Mouse (Mus musculus): ENCODE measurements around the gene Plin3. TPM values are rescaled to one million over a fixed set of nuclear protein-coding genes. Genes with fewer than 3 reads are reported as not detected.
A peak's percentile ranks its signal among the peaks of the same experiment; 100 is the strongest.

Gene Plin3
- polyA plus RNA-seq, 1 experiment from 2014 or later = 70.9 TPM

DNA sequence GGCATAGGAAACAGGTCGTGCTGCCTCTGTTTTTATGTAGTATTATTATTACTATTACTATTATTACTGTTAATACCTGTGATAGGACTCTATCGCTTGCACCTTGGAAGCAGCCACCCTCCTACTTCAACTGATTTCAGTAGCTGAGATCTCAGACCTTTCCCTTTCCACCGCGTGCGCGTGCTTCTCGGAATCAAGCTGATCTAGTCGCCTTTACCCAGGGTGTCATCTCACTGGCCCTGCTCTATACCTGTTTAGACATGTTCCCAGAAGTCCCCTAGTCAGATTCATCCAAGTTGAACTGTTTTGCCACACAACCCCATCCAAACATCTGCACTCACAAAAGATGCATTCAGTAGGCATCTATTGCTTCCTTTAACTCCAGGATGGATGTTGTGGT is 59.3 kb downstream of the Plin3 start:
- H3K27ac ChIP-seq (replicated peaks in 1 of 2; ENCODE audit: control insufficient read depth in 1 of 2, insufficient read depth in 1 of 2, low read depth in 2 of 2, low read length in 2 of 2) = no peak overlapping the region
- no peak overlapping the region for H3K4me3 ChIP-seq (ENCODE audit: control insufficient read depth in 1 of 2, insufficient read depth in 1 of 2, low read depth in 1 of 2, low read length in 2 of 2)
- no peaks in the 10 kb centered on the region for H3K9me3 ChIP-seq (ENCODE audit: control insufficient read depth, low read length)
- no peak for ATAC-seq (ENCODE audit: insufficient number of reproducible peaks, insufficient read depth, low FRiP score, low read depth)
- H3K27me3 ChIP-seq (ENCODE audit: control insufficient read depth, insufficient read depth, low read length) = no peaks in the 10 kb centered on the region
- no peaks in the 10 kb centered on the region for H3K36me3 ChIP-seq (ENCODE audit: control insufficient read depth, insufficient read depth, low read length)
- no peak overlapping the region for H3K4me2 ChIP-seq (ENCODE audit: low read length)
- H3K4me1 ChIP-seq (ENCODE audit: control insufficient read depth in 2 of 2, insufficient read depth in 2 of 2, low read length in 2 of 2) = 0 out of 4 replicates have a peak, but pooled peaks cover 0 to 4% of the 10 kb centered on the region in 2 experiments
- no peak overlapping the region for H3K9ac ChIP-seq (ENCODE audit: low read length)
- WGBS = 49% methylated on average over 8 of the region's 8 CpGs

GRCm38 (mm10) chr17:56229943-56230342 is 62.7 kb downstream of the Plin3 start:
- no peaks in the 10 kb centered on the region for H3K9me3 ChIP-seq (ENCODE audit: control insufficient read depth, low read length)
- 52% methylated on average over 10 of the region's 10 CpGs for WGBS
- no peak overlapping the region for H3K9ac ChIP-seq (ENCODE audit: low read length)
- no peak overlapping the region for H3K27ac ChIP-seq (replicated peaks in 1 of 2; ENCODE audit: control insufficient read depth in 1 of 2, insufficient read depth in 1 of 2, low read depth in 2 of 2, low read length in 2 of 2)
- no peaks in the 10 kb centered on the region for H3K27me3 ChIP-seq (ENCODE audit: control insufficient read depth, insufficient read depth, low read length)
- H3K4me1 ChIP-seq (ENCODE audit: control insufficient read depth in 2 of 2, insufficient read depth in 2 of 2, low read length in 2 of 2) = 0 out of 4 replicates have a peak, but pooled peaks cover 0 to 4% of the 10 kb centered on the region in 2 experiments
- no peak overlapping the region for H3K4me3 ChIP-seq (ENCODE audit: control insufficient read depth in 1 of 2, insufficient read depth in 1 of 2, low read depth in 1 of 2, low read length in 2 of 2)
- no peak overlapping the region for H3K4me2 ChIP-seq (ENCODE audit: low read length)
- H3K36me3 ChIP-seq (ENCODE audit: control insufficient read depth, insufficient read depth, low read length) = no peaks in the 10 kb centered on the region
- ATAC-seq (ENCODE audit: insufficient number of reproducible peaks, insufficient read depth, low FRiP score, low read depth) = no peak

MicroRNAs within 50 kb of the gene (microRNA counts, 519-probe panel; counts per million panel counts)
- 2,138 counts per million, percentile 71 among the panel's probes with 10 or more counts for microRNA mmu-miR-7b

Small RNA genes lying within 50 kb of the gene (microRNA-seq; reads per million reads assigned to microRNA genes)
- 3.4 reads per million, percentile 7 among the genes with 10 or more reads in this experiment for gene Mir7b

Other genes starting within 250 kb of the Plin3 start
- 41.3 and 42.5 TPM in 2 replicates for gene Ubxn6, start 217.8 kb downstream of the Plin3 start, polyA plus RNA-seq (2014; fragmentation: Nextera tagmentation; extraction: Ambion mirVana)
- 56.5 and 57.5 TPM in 2 replicates for gene Hdgfl2, start 213.2 kb downstream of the Plin3 start, polyA plus RNA-seq (2014; fragmentation: Nextera tagmentation; extraction: Ambion mirVana)
- 0.15 and 0.19 TPM in 2 replicates for gene Plin4, start 183.1 kb downstream of the Plin3 start, polyA plus RNA-seq (2014; fragmentation: Nextera tagmentation; extraction: Ambion mirVana)
- 0.88 and 1.1 TPM in 2 replicates for gene Plin5, start 175.3 kb downstream of the Plin3 start, polyA plus RNA-seq (2014; fragmentation: Nextera tagmentation; extraction: Ambion mirVana)
- 0.32 and 0.42 TPM in 2 replicates for gene Lrg1, start 170.9 kb downstream of the Plin3 start, polyA plus RNA-seq (2014; fragmentation: Nextera tagmentation; extraction: Ambion mirVana)
- 0.55 and 0.85 TPM in 2 replicates for gene Sema6b, start 152.5 kb downstream of the Plin3 start, polyA plus RNA-seq (2014; fragmentation: Nextera tagmentation; extraction: Ambion mirVana)
- gene Tnfaip8l1, start 130.4 kb downstream of the Plin3 start, polyA plus RNA-seq (2014; fragmentation: Nextera tagmentation; extraction: Ambion mirVana) = 8.9 and 9.4 TPM in 2 replicates
- gene Mydgf, start 109.0 kb downstream of the Plin3 start, polyA plus RNA-seq (2014; fragmentation: Nextera tagmentation; extraction: Ambion mirVana) = 76.6 and 81.1 TPM in 2 replicates
- 18.9 and 19.5 TPM in 2 replicates for gene Dpp9, start 74.0 kb downstream of the Plin3 start, polyA plus RNA-seq (2014; fragmentation: Nextera tagmentation; extraction: Ambion mirVana)
- 23.6 and 25.9 TPM in 2 replicates for gene Fem1a, start 36.1 kb downstream of the Plin3 start, polyA plus RNA-seq (2014; fragmentation: Nextera tagmentation; extraction: Ambion mirVana)
- 9.2 and 9.3 TPM in 2 replicates for gene Ticam1, start 16.1 kb downstream of the Plin3 start, polyA plus RNA-seq (2014; fragmentation: Nextera tagmentation; extraction: Ambion mirVana)
- not detected in 2 replicates for gene Arrdc5, start 7.4 kb upstream of the Plin3 start, polyA plus RNA-seq (2014; fragmentation: Nextera tagmentation; extraction: Ambion mirVana)
- 42.8 and 44.6 TPM in 2 replicates for gene Uhrf1, start 10.4 kb upstream of the Plin3 start, polyA plus RNA-seq (2014; fragmentation: Nextera tagmentation; extraction: Ambion mirVana)
- gene Kdm4b, start 33.2 kb upstream of the Plin3 start, polyA plus RNA-seq (2014; fragmentation: Nextera tagmentation; extraction: Ambion mirVana) = 24.1 and 24.4 TPM in 2 replicates
- gene Ptprs, start 183.6 kb upstream of the Plin3 start, polyA plus RNA-seq (2014; fragmentation: Nextera tagmentation; extraction: Ambion mirVana) = 51.4 and 60.1 TPM in 2 replicates
- gene Znrf4, start 219.6 kb upstream of the Plin3 start, polyA plus RNA-seq (2014; fragmentation: Nextera tagmentation; extraction: Ambion mirVana) = not detected in 2 replicates